Mouse (Mus musculus): ENCODE measurements around the gene Zfp287.
A peak's percentile ranks its signal among the peaks of the same experiment; 100 is the strongest.

Gene Zfp287

GRCm38 (mm10) chr11:62701218-62701617 is 30.5 kb downstream of the Zfp287 start:
- no peak for DNase-seq (ENCODE audit: low read depth, low spot score)

- DNase-seq (ENCODE audit: low read depth, low spot score) = no peak
Measured at GRCm38 (mm10) chr11:62699749-62700148, 32.0 kb downstream of the Zfp287 start.

GRCm38 (mm10) chr11:62695126-62695525 is 36.6 kb downstream of the Zfp287 start:
- no peak for DNase-seq (ENCODE audit: low read depth, low spot score)

- peak; percentile 82 for DNase-seq (ENCODE audit: low read depth, low spot score)
Measured at GRCm38 (mm10) chr11:62693299-62694184, 38.2 kb downstream of the Zfp287 start.

GRCm38 (mm10) chr11:62691592-62691991 is 40.1 kb downstream of the Zfp287 start:
- no peak for DNase-seq (ENCODE audit: low read depth, low spot score)

GRCm38 (mm10) chr11:62679954-62680353 is 51.8 kb downstream of the Zfp287 start:
- DNase-seq (ENCODE audit: low read depth, low spot score) = no peak

GRCm38 (mm10) chr11:62678778-62679354 is 52.8 kb downstream of the Zfp287 start:
- DNase-seq (ENCODE audit: low read depth, low spot score) = no peak

- no peak for DNase-seq (ENCODE audit: low read depth, low spot score)
Measured at GRCm38 (mm10) chr11:62676290-62676596, 55.5 kb downstream of the Zfp287 start.

GRCm38 (mm10) chr11:62675480-62676289 is 56.0 kb downstream of the Zfp287 start:
- DNase-seq (ENCODE audit: low read depth, low spot score) = peak; percentile 89

GRCm38 (mm10) chr11:62670006-62670405 is 61.7 kb downstream of the Zfp287 start:
- no peak for DNase-seq (ENCODE audit: low read depth, low spot score)

- no peak for DNase-seq (ENCODE audit: low read depth, low spot score)
Measured at GRCm38 (mm10) chr11:62669471-62669870, 62.2 kb downstream of the Zfp287 start.

- no peak for DNase-seq (ENCODE audit: low read depth, low spot score)
Measured at GRCm38 (mm10) chr11:62668986-62669385, 62.7 kb downstream of the Zfp287 start.

- DNase-seq (ENCODE audit: low read depth, low spot score) = no peak
Measured at GRCm38 (mm10) chr11:62664250-62664649, 67.5 kb downstream of the Zfp287 start.

GRCm38 (mm10) chr11:62660885-62661284 is 70.8 kb downstream of the Zfp287 start:
- DNase-seq (ENCODE audit: low read depth, low spot score) = no peak

- no peak for DNase-seq (ENCODE audit: low read depth, low spot score)
Measured at GRCm38 (mm10) chr11:62652080-62652479, 79.6 kb downstream of the Zfp287 start.

GRCm38 (mm10) chr11:62651563-62651962 is 80.1 kb downstream of the Zfp287 start:
- DNase-seq (ENCODE audit: low read depth, low spot score) = no peak
